Mouse (Mus musculus): ENCODE data around the gene Ebf1.

DNA sequence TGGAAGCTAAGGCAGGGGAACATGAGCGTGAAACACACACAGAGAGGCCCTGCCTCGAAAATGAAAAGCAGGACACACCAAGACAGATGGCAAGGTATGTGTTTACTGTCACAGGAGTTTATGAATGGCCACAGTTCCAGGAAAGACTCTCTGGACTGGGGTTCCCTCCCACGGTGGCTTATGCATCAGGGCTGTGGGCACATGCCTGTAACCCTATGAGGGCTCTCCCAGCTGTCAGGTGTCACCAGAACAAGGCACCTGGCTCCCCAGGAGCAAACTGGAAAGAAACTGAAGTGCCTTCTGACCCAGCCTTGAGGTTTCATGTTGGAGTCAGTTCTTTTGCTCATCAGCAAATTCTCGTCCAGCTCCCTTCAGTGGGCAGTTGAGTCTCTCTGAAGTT lies 141.7 kb downstream of the Ebf1 start:
- no peak for TF ChIP-seq POLR2A (IDR thresholded peaks at IDR 0.05; ENCODE audit: borderline replicate concordance, control insufficient read depth, low read depth, low read length)
- no peak for TF ChIP-seq CTCF (IDR thresholded peaks at IDR 0.05; ENCODE audit: control insufficient read depth, insufficient read depth, low read length)

All from bone marrow, adult 2 months (tissue).